ENCODE assay signal across 8 mouse cellular contexts in the genomic region with DNA sequence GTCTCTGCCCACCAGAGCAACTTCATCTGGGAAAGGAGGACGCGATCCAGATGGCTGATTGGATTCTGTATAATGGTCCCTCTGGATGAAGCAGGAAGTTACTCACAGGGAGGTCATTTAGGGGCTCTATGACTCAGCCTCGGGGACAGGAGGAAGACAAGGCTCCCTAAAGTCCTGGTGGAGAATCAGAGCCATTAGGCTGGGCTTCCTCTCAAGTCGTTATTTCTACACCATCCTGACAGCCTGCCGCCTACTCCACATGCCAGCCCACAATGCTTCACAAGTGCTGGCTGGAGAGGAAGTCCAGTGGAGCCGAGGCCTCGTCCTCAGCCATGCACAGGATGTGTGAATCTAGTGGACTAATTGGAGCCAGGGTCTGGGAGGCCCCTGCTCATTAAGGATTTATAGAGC.
DNase-seq lines count a peak whose midpoint lies in the region; ATAC-seq and TF ChIP-seq lines count a peak whose summit lies in the region.

No protein-coding gene starts in this region.

- H3K4me3 ChIP-seq in heart, embryonic 11.5 days (ENCODE audit: low read depth, low read length), result no peak overlapping the region
- H3K4me3 ChIP-seq in brown adipose tissue, adult 24 weeks (ENCODE audit: insufficient read depth, low read depth, low read length), result no peak overlapping the region
- no peak overlapping the region for H3K4me3 ChIP-seq in liver, postnatal 0 days (ENCODE audit: low read depth, low read length)

- TF ChIP-seq CTCF in liver, postnatal 0 days (IDR thresholded peaks at IDR 0.05; ENCODE audit: low read depth), result no peak

- H3K27me3 ChIP-seq in heart, embryonic 11.5 days (ENCODE audit: control insufficient read depth, insufficient read depth, low read length), result no peaks in the 10 kb centered on the region
- H3K27me3 ChIP-seq in liver, postnatal 0 days (ENCODE audit: insufficient read depth, low read length), result no peaks in the 10 kb centered on the region

- no peak overlapping the region for H3K4me2 ChIP-seq in heart, embryonic 11.5 days
- no peak overlapping the region for H3K4me2 ChIP-seq in liver, postnatal 0 days (ENCODE audit: low read depth, low read length)

- H3K36me3 ChIP-seq in heart, embryonic 11.5 days (ENCODE audit: control insufficient read depth, insufficient read depth, low read length), result peaks cover 5% of the 10 kb centered on the region; the same call in 1 of the 2 replicates
- no peaks in the 10 kb centered on the region for H3K36me3 ChIP-seq in liver, postnatal 0 days (replicated peaks; ENCODE audit: insufficient read depth, low read length)

- DNase-seq in heart, adult 11 months, result peak; percentile 98
- DNase-seq in heart, postnatal 25 days (ENCODE audit: low spot score), result peak; percentile 51
- DNase-seq in liver, postnatal 0 days, result no peak
- no peak for DNase-seq in spleen, postnatal 4 days (ENCODE audit: low spot score in 2 of 2)
- no peak for DNase-seq in right cerebral cortex, postnatal 36 days (ENCODE audit: low spot score in 2 of 2)
- DNase-seq in cerebellum, postnatal 4 days (ENCODE audit: low spot score in 2 of 2), result no peak

- no peak overlapping the region for H3K9ac ChIP-seq in heart, embryonic 11.5 days (ENCODE audit: low read depth, low read length)
- H3K9ac ChIP-seq in liver, postnatal 0 days (replicated peaks), result no peak overlapping the region

- intact Hi-C loops in heart, postnatal 25 days (cut with DNase I), result loop anchor here (5.0 kb wide), 1 partner anchor 53 kb away; no protein-coding TSS in a partner anchor

- H3K27ac ChIP-seq in heart, embryonic 11.5 days (ENCODE audit: low read depth, low read length), result no peak overlapping the region
- H3K27ac ChIP-seq in brown adipose tissue, adult 24 weeks (replicated peaks; ENCODE audit: low read depth, low read length), result peak overlapping the region; percentile 81
- peak overlapping the region; percentile 44; the same call in 1 of the 2 replicates for H3K27ac ChIP-seq in liver, postnatal 0 days (ENCODE audit: low read depth)

- no peak for ATAC-seq in heart, embryonic 11.5 days (replicated peaks; ENCODE audit: insufficient number of reproducible peaks, low FRiP score, low TSS enrichment)
- peak; percentile 7; the same call in 1 of the 2 replicates for ATAC-seq in liver, postnatal 0 days

- no peak for TF ChIP-seq EP300 in liver, postnatal 0 days (IDR thresholded peaks at IDR 0.05; ENCODE audit: low read depth)

- H3K4me1 ChIP-seq in heart, embryonic 11.5 days (ENCODE audit: control insufficient read depth, insufficient read depth, low read length), result peaks cover 34% of the 10 kb centered on the region
- peaks cover 16% of the 10 kb centered on the region; the same call in 1 of the 2 replicates for H3K4me1 ChIP-seq in brown adipose tissue, adult 24 weeks (ENCODE audit: control insufficient read depth, insufficient read depth, insufficient read length, low read length)
- peaks cover 39% of the 10 kb centered on the region for H3K4me1 ChIP-seq in liver, postnatal 0 days (ENCODE audit: insufficient read depth)

- 45% methylated on average over 7 of the region's 7 CpGs for WGBS in heart, embryonic 11.5 days (ENCODE audit: insufficient replicate concordance)
- WGBS in liver, postnatal 0 days (ENCODE audit: insufficient replicate concordance), result 44% methylated on average over 7 of the region's 7 CpGs

- H3K9me3 ChIP-seq in heart, embryonic 11.5 days (replicated peaks; ENCODE audit: control insufficient read depth, low read length), result no peaks in the 10 kb centered on the region
- no peaks in the 10 kb centered on the region for H3K9me3 ChIP-seq in liver, postnatal 0 days (ENCODE audit: low read length)

Comparison
In these comparisons a context has a peak if more than half of its experiments do, and no peak if none do; other contexts are left out.
1. DNase-seq: peak in heart, adult 11 months (single experiment) and heart, postnatal 25 days (single experiment); none in liver, postnatal 0 days (single experiment), spleen, postnatal 4 days (0 of 2), right cerebral cortex, postnatal 36 days (0 of 2) and cerebellum, postnatal 4 days (0 of 2).